Mouse (Mus musculus) gastrocnemius, postnatal 10 days (tissue): Measurements from ENCODE around the gene Rhbdl1. TPM values are rescaled to one million over a fixed set of nuclear protein-coding genes. Genes with fewer than 3 reads are reported as not detected.

ENCODE experiments used
- DNase-seq: peaks from one replicate; pipeline ENCODE4 v3.0.0; 2021; ENCODE audit warnings: mixed read lengths
- long read RNA-seq, 2 experiments: library from polyadenylated mRNA; stranded (forward); transcript quantifications; one replicate each; pipeline ENCODE4 v2.0.0; 2021
- total RNA-seq, 2 experiments: library from RNA; stranded (reverse); gene quantifications; 2 replicates each; pipeline ENCODE4 v1.2.3; 2021

Gene Rhbdl1
- 10 to 100 TPM in 1 of 2 experiments, 1 to 10 TPM in 1; 9.8 to 10.9 TPM for total RNA-seq
- long read RNA-seq, experiment 1, transcript Rhbdl1-201 (8 exons, 1,711 nt) = major isoform, 5 of 13 reads
- long read RNA-seq, experiment 1, partial matches to known transcripts = 5 of 13 reads
- long read RNA-seq, experiment 1, other reads (novel, unspliced or antisense) = 3 of 13 reads
- long read RNA-seq, experiment 2, transcript Rhbdl1-201 (8 exons, 1,711 nt) = major isoform, 9 of 36 reads
- long read RNA-seq, experiment 2, partial matches to known transcripts = 7 of 36 reads
- long read RNA-seq, experiment 2, other reads (novel, unspliced or antisense) = 20 of 36 reads

- peak; percentile 70 for DNase-seq
Observed at GRCm38 (mm10) chr17:25837076-25837410, at the start of gene Rhbdl1. TSS of gene Rhbdl1 (minus strand) at chr17:25837295.

GRCm38 (mm10) chr17:25886806-25887205, 49.7 kb upstream of the Rhbdl1 start:
- no peak for DNase-seq

GRCm38 (mm10) chr17:25885636-25886035, 48.5 kb upstream of the Rhbdl1 start:
- DNase-seq = no peak

- no peak for DNase-seq
Observed at GRCm38 (mm10) chr17:25883824-25884223, 46.7 kb upstream of the Rhbdl1 start.

- no peak for DNase-seq
Observed at GRCm38 (mm10) chr17:25883268-25883667, 46.2 kb upstream of the Rhbdl1 start.

DNA sequence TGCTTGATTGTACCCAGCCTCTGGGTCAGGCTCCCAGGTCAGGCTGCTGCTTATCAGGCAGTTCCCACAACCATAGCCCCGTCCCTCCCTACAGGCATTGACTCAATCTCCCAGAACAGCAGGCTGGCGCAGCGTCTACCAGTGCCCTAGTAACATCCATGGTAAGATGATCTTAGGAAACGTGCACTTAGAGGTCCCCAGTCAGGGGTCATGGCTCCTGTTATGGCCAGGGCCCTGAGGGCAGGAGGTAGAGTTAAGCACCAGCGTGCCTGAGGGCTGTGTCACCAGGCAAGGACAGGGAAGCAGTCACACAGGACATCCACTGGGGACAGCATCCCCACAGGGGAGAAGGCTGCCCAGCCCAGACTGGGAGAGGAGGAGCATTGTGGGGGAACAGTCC, 45.2 kb upstream of the Rhbdl1 start:
- no peak for DNase-seq

GRCm38 (mm10) chr17:25881691-25882090, 44.6 kb upstream of the Rhbdl1 start:
- DNase-seq = no peak

- no peak for DNase-seq
Observed at GRCm38 (mm10) chr17:25880913-25881641, 44.0 kb upstream of the Rhbdl1 start.

DNA sequence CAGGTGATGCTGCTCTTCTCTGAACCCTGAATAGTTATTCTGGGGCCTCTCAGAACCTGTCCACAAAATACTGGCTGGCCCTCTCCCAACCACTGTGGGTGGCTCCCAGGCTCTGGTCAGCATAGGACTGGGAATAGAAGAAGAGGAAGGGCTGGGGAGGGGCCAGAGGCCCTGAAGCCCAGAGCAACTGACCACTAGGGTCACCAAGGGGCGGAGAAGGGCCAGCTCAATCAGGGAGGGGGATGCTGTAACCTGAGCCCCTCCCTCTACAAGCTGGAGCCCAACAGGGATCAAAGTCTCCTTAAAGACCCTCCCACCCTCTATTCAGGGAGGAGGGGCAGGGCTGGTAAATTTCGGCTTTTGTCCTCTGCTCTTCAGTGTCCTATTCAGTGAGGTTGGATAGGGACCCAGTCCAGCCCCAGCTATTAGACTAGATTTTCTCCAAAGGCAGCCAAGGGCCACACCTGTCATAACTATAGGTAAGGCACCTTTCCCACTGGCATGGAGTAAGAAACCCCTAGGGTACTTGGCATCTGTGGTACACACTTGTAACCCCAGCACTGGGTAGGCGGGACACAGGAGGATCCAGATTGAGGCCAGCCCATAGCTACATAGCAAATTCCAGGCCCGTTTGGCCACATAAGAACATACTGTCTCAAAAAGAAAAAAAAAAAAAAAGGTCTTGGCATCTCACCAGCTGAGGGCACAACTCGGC, 43.3 kb upstream of the Rhbdl1 start, which contains the start of gene Wfikkn1:
Gene Wfikkn1 (minus strand): TSS at position 663 of the 715 bp plus-strand sequence.
- DNase-seq = no peak

- no peak for DNase-seq
Observed at GRCm38 (mm10) chr17:25879750-25880149, 42.7 kb upstream of the Rhbdl1 start.

DNA sequence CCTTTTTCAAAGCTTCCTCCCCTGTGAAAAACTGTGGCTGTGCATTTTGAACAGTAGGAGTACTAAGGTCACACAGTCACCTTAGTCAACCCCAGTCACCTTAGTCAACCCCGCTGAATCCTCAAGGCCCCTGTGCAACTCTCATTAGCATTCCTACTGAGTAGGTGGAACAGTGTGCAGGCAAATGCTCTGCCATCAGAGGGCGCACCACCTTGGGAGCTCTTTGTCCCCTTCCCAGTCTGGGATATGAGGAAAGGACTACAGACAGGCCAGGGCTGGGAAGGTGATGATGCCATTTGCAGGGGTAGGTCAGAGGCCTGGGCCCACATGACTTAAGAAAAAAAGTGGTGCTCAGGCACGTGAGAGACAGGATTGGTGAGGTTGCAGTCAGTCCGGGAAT, 42.2 kb upstream of the Rhbdl1 start:
- no peak for DNase-seq

- DNase-seq = no peak
Observed at GRCm38 (mm10) chr17:25878611-25879180, 41.6 kb upstream of the Rhbdl1 start.

- DNase-seq = no peak
Observed at GRCm38 (mm10) chr17:25877741-25878610, 40.9 kb upstream of the Rhbdl1 start.

GRCm38 (mm10) chr17:25877025-25877424, 39.9 kb upstream of the Rhbdl1 start:
- DNase-seq = no peak

DNA sequence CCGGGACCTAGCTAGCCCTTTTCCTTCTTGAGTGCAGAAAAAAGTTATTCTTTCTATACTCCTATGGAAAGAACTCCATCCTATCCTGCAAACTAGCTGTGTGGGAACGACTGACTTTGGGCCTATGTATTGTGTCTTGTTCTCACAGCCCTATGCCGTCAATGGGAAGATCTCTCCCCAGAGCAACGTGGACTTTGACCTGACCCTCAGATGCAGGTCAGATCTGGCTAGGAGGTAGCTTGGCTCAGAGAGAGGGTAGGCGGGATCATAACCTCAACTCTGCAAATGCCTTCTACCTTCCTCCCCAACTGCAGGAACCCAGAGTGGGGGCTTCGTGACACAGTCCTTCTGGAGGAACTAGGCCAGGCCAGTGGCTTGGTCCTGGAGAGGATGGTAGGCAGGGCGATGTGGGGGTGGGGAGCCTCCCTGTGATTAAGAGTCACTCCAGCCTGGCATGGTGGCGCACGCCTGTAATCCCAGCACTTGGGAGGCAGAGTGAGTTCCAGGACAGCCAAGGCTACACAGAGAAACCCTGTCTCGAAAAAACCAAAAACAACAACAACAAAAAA, 39.3 kb upstream of the Rhbdl1 start:
- DNase-seq = no peak

GRCm38 (mm10) chr17:25875171-25876136, 38.4 kb upstream of the Rhbdl1 start:
- peak; percentile 87 for DNase-seq

- DNase-seq = peak; percentile 88
Observed at GRCm38 (mm10) chr17:25874721-25875170, 37.7 kb upstream of the Rhbdl1 start, which contains the start of gene Mettl26. TSS of gene Mettl26 (plus strand) at chr17:25875074.

- no peak for DNase-seq
Observed at GRCm38 (mm10) chr17:25874148-25874720, 37.1 kb upstream of the Rhbdl1 start.

- no peak for DNase-seq
Observed at GRCm38 (mm10) chr17:25873405-25874147, 36.5 kb upstream of the Rhbdl1 start.
